ENCODE assay signal across 8 mouse cellular contexts in the genomic region with DNA sequence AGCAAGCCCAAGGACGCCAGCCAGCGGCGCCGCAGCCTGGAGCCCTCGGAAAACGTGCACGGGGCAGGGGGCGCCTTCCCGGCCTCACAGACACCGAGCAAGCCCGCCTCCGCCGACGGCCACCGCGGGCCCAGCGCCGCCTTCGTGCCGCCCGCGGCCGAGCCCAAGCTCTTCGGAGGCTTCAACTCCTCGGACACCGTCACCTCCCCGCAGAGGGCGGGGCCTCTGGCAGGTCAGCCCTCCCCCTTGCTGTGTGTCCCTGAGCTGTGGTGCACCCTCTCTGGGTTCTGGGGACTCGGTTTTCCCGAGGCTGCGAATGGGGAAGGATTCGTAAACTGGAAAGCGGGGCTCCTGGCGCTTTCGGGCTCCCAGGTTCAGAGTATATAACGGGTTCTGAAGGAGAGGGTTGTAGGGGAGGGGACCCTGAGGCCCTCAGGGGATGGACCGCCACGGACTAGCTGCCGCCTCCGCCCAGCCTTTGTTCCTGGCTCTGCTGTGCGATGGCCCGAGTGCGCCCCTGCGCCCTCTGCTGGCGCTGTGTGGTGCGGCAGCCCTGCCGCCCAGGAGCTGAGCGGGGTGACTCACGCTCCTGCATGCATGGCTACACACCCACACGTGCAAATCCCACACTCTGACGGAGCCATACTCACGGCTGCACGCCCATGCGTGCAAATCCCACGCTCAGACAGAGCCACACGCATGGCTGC. TPM values are rescaled to one million over a fixed set of nuclear protein-coding genes. Genes with fewer than 3 reads are reported as not detected.
DNase-seq lines count a peak whose midpoint lies in the region; ATAC-seq lines count a peak whose summit lies in the region.

No protein-coding gene starts in this region.

- peak overlapping the region; percentile 45 for H3K4me2 ChIP-seq in hindbrain, embryonic 15.5 days

- H3K9ac ChIP-seq in hindbrain, embryonic 15.5 days = peak overlapping the region; percentile 3

- peaks cover 37% of the 10 kb centered on the region for H3K4me1 ChIP-seq in hindbrain, embryonic 15.5 days (replicated peaks)

- H3K27me3 ChIP-seq in hindbrain, embryonic 15.5 days = no peaks in the 10 kb centered on the region

- H3K4me3 ChIP-seq in hindbrain, embryonic 15.5 days = peak overlapping the region; percentile 21

- H3K36me3 ChIP-seq in hindbrain, embryonic 15.5 days = no peaks in the 10 kb centered on the region

- peak; percentile 86 for DNase-seq in T-cell, adult 2 months (ENCODE audit: low spot score)
- peak; percentile 93 to 95 for DNase-seq in cerebellum, postnatal 36 days
- peak; percentile 95 to 97 for DNase-seq in frontal cortex, postnatal 36 days (ENCODE audit: low spot score in 2 of 2)
- DNase-seq in layer of hippocampus, postnatal 36 days = peak; percentile 92 to 95
- DNase-seq in lung, postnatal 25 days (ENCODE audit: low spot score) = peak; percentile 90
- DNase-seq in retina, adult 2 months (ENCODE audit: low read depth, low spot score) = peak; percentile 62
- DNase-seq in thymus, postnatal 25 days = peak; percentile 91

- peak overlapping the region; percentile 81 for H3K27ac ChIP-seq in hindbrain, embryonic 15.5 days (replicated peaks)

- no peaks in the 10 kb centered on the region for H3K9me3 ChIP-seq in hindbrain, embryonic 15.5 days

- ATAC-seq in hindbrain, embryonic 15.5 days (ENCODE audit: low FRiP score, low read depth) = peak; percentile 86

- 2% methylated on average over 53 of the region's 56 CpGs for WGBS in hindbrain, embryonic 15.5 days

RNA-seq across cellular contexts. Expression of a gene that starts 39.0 kb away (rescaled TPM):
- polyA plus RNA-seq in hindbrain, embryonic 15.5 days (2015; fragmentation: Nextera tagmentation; extraction: Ambion mirVana) = 34.4 and 38.4 TPM in 2 replicates
- total RNA-seq in layer of hippocampus, postnatal 36 days (2021) = 100 to 1,000 TPM; 154 to 160 TPM

Comparison
In these comparisons a context has a peak if more than half of its experiments do, and no peak if none do; other contexts are left out.
1. Peak in every context shown above with its lines: DNase-seq, ATAC-seq, H3K4me3 ChIP-seq and H3K27ac ChIP-seq.